Mouse (Mus musculus) cerebellum, postnatal 4 days (tissue): ENCODE results near the gene Uhrf2.

ENCODE experiments used
- DNase-seq, 2 experiments: peaks; one replicate each; pipeline ENCODE4 v3.0.0; 2022; ENCODE audit warnings: low spot score in 2 of 2, mixed read lengths in 1 of 2

Gene Uhrf2

DNA sequence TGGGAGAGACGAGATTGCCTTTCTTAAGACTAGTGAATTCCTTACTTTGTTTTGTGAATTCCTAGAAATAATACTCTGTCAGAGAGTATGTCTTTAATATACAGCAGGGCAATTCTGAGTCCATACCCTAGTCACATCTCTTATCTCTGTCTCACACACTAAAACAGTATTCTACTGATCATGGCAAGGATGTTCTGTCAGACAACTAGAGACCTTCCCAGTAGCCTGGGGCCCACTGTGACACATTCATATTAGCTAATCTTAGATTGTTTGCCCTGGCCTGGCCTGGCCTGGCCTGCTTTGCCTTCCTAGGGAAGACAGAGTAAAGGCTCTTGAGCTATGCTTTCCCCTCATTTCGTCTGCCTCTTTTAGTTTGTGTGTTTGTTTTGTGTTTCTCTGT, 20.3 kb downstream of the Uhrf2 start:
- no peak for DNase-seq

DNA sequence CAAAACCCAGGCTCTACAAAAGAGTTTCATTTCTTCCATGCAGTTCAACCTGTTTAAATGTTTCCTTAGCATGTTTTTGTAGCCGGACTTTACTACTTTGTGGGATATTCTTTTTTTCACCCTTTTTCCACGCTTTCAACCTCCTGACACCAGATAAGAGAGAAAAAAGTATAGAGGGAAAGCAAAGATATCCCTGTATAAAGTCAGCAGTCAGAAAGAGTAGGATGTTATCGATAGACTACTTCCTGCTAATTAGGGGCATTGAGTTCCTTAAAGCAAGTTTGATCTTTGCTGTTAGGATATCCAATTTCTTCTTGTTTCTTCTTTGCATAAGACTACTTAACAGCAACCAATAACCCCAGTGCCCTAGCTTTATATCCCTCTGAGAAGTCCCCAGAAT, 21.2 kb downstream of the Uhrf2 start:
- no peak for DNase-seq

DNA sequence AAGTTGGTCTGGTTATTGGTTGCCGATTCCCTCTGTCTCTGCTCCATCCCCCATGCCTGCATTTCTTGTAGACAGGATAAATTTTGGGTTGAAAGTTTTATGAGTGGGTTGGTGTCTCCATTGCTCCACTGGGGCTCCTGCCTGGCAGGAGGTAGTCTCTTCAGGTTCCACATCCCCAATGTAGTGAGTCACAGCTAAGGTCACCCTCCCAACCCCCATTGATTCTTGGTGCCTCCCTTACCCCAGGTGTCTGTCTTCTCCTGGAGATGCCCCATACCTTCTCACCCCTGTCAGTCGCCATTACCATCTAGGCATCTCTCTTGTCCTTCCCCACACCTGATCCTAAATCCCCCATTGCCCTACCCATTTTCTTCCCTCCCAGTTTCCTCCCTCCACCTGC, 23.9 kb downstream of the Uhrf2 start:
- no peak for DNase-seq

DNA sequence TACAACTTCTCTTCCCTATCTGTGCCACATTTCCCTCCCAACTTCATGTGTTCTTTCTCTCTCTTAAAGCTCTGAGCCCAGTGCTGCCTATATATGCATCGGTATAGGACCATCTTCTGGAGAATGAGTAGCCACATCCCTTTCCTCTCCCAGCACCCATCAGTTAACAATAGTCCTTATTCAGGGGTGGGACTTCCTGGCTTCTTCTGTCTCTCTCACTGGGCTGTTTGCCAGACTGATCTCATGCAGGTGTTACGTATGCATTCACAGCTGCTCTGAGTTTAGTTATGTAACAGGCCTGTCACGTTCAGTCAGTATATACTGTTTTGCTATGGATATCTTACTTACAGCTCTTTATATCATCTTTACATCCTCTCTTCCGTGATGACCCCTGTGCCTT, 35.5 kb downstream of the Uhrf2 start:
- no peak for DNase-seq

DNA sequence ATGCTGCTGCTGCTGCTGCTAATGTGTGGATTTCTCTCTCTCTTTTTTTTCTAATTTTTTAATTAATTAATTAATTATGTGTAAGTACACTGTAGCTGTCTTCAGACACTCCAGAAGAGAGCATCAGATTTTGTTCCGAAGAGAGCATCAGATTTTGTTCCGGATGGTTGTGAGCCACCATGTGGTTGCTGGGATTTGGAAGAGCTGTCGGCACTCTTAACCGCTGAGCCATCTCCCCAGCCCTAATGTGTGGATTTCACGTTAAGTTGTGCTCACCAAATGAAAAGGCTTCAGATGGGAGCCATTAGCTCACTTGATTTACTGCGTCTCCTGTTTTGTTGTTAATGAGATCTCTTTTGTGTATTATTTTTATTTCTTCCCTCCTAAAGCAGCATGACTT, 59.9 kb downstream of the Uhrf2 start:
- DNase-seq, result no peak

DNA sequence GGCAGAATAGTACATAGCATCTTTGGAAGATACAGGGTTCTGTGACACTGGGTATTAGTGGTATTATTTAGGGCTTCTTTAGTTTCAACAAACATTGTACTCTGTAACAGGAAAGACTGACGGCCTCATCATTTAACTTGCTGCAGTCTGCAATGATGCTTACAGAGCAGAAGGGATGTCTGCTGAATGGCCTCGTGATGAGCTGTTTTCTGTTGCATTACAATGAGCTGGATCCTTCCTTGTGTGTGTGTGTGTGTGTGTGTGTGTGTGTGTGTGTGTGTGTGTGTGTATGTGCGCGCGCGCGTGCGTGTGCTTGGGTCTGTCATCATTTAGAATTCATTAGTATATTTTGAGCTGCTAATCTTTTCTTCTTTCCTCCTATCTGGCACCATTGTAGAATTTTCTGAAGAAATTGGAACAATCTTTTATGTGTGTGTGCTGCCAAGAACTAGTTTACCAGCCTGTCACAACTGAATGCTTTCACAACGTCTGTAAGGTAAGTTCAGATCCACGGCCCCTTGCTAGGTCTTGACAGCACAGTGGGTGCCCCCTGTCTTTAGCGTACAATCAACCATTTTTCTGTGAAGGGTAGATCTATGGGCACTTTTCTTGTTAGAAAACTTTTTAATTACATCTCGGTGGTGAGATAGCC, 61.5 kb downstream of the Uhrf2 start:
- no peak for DNase-seq

DNA sequence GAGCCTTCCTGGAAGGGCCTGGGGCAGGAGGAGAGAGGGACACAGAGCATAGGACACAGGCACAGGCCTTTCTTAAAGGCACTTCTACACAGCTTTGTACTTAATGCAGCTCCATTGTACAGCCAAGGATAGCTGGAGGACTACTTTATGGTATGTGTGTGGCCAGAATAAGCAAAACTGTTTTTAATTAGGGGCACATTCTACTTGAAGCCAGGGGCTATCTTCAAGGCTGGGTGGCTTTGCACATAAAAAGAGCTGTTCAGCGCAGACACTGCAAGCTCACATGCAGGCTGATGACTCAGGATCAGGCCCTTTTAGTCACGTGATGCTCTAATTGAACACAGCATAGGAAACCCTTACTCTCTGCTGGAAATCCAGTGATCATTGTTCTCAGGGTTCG, 65.9 kb downstream of the Uhrf2 start:
- no peak for DNase-seq

DNA sequence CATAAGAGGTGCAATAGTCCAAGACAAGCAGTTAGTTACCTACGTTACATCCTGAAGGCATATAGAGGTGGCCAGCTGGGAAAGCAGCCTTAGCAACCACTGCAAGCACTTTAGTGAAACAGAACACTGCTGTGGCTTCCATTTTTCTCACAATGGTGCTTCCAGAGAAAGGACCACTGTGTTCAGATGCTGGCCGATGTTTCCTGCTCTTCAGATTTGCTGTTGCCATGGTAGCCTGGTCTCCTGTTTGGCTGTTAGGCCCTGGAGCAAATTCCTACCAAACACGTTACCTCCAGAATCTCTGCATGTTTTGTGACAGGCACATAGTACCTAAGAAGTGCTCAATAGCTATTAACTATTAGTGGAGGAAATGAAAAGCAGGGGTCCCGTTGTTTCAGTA, 66.7 kb downstream of the Uhrf2 start:
- DNase-seq, result no peak

DNA sequence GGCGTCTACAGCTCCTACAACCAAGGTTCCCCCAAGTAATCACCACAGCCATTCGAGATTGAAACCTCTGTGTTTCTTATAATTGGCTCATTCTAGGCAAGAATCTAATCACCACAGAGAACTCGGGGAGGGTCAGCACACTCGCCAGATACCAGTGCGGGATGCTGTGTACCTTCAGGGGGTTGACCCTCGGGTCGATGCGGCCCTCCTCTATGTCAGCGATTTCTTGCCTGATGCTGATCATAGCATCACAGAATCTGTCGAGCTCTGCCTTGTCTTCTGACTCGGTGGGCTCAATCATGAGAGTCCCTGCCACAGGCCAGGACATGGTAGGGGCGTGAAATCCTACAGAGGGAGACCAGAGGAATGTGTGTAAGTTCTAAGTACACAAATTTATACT, 70.3 kb downstream of the Uhrf2 start:
- no peak for DNase-seq

DNA sequence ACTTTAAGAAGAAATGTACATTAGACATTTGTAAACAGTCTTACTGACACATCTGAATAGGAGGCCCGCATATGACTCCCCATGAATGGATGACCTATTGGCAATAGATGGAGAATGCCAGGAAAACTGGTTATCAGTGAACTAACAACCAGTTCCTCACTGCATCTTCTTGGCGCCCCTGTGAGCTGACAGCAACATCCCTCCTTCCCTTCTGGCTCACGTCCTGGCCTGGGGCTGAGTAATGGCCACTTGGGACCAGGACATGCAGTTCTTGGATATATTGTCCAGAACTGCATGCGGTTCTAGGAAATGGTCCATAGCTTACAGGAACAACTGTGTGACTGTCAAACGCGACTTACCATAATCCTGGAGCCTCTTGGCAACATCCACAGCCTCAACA, 72.3 kb downstream of the Uhrf2 start:
- no peak for DNase-seq

DNA sequence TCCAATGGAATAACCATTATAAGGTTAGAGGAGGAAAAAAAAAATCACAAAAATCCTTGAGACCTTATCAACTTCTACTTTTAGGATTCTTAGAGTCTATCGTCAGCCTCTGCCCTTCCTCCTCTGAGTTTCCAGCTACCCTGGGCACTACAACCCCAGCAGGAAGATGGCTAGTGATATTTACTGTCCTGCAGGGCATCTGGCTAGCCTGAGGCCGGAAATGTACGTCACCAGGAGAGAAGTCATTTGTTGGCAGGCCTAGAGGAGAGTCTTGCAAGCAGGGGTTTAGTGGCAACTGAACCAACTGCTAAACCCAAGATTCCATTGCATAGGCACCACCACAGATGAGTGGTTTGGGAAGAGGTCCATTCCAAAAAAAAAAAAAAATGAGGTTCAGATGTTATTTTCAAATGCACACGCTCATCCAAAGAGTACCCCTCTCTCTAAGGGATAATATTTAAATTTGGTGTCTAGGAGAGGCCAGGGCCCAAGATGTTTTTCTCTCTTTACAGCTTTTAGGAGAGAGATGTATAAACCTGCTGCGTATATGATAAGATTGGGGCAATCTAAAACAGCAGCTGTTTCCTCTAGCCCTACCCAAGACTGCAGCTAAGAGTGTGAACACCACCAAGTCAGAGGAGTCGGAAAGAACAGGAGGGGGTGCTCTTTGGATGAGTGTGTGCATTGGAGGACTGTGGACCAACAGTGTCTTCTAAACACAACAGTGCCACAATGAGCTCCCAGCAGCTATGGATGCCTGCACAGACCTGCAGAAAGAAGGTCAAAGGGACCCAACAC, 74.9 kb downstream of the Uhrf2 start:
- no peak for DNase-seq

DNA sequence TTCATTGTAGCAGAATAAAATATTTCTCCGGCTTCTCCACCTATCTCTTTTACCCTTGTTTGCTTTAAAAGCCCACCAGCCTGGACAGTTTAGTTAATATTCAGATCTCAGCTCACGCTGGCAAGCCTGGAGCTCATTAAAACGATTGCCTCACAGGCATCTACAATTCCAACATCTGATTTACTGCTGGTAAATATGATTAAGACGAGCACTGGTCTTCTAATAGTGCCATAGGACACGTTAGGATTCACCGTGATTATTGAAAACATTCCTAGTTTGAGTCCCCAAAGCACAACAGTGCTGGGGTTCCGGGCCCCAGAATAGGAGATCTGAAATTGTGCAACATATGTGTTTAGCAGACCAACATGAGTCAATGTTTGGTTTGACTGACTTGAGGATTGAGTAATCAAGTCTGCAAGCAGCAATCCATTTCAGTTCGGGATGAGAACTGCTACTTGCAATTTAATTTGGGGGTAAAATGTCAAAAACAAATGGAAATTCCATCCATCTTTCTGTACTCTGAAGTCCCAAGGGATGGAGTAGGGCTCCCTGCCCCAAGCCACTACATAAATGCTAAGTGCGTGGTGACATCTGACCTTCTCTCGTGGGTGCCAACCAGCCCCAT, 77.0 kb downstream of the Uhrf2 start:
- DNase-seq, result no peak

DNA sequence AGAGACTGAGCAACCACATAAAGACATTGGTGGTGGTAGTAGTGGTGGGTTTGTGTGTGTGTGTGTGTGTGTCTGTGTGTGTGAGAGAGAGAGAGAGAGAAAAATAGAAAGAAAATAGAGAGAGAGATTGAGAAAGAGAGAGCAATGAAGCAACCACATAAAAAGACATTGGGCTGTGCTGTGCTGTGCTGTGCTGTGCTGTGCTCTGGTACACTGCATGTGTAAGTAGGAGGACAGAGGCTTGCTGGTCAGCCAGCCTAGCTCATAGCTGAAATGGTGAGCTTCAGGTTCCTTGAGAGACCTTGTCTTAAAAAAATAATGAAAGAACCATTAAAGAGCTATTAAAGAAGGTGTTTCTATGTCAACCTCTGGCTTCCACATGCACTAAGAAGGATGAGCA, 78.3 kb downstream of the Uhrf2 start:
- no peak for DNase-seq

DNA sequence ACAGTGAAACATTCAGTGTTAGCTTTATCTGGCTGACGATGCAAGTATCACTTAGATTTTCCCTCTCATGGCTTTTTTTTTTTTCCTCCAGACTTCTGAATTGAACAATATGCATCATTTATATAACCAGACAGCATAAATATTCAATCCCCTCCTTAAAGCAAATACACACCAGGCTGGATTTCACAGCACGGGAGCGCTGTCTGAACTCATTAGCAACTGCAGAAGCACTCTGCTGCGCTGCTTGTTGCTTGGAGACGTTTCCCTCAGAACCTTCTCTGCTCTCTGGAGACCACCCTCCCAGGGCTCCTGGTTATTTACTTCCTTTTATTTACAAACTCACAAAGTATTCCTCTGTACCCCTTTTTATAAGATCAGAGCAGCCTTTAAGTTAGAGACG, 78.8 kb downstream of the Uhrf2 start:
- DNase-seq, result no peak

DNA sequence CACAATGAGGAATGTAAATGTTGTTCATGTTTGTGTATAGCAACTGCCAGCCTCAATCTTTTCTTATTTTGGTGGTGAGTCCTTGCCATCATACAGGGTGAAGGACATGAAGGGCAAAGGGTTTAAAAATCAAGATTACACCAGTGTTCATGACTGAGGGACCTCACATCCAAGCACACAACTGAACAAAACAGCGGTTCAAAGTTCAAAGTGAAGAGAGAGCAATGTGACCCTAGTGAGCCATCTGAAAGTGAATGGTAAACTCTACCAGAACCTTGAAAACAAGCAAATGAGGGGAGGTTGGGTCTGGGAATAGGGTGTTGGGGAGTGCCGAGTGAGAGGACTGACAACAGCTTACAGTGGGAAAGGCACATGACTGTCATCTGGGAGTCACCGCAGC, 81.1 kb downstream of the Uhrf2 start:
- DNase-seq, result no peak

DNA sequence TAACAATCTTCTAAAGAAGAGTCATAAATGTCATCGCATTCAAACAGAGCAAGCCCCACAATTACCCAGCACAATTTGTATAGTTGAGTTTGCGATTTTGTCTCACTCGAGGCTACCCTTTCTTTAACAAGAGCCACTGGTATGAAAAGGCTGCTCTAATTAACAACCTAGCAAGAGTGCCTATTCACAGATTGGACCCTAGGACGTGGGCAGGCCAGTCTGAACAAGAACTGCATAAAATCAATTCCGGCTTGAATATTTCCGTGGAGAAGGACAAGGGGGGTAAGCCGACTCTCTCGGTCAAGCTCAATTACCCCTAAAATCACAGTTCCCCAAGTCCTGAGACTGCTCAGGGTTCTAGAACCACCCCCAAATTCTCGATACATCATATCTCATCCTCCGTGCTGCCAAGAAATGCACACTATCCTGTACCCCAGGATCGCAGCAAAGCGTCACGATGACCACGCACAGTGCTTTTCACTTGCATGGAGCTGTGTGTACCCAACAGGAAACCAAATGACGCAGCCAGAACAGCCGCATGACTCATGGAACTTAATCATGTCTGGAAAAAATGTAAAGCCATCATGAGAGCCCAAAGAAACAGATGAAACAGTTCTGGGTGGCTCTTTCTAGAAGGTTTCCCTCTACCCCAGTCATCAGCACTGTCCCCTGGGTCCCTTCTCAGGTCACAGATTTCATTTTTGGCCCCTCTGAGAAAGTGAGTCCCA, 82.8 kb downstream of the Uhrf2 start:
- DNase-seq, result no peak

DNA sequence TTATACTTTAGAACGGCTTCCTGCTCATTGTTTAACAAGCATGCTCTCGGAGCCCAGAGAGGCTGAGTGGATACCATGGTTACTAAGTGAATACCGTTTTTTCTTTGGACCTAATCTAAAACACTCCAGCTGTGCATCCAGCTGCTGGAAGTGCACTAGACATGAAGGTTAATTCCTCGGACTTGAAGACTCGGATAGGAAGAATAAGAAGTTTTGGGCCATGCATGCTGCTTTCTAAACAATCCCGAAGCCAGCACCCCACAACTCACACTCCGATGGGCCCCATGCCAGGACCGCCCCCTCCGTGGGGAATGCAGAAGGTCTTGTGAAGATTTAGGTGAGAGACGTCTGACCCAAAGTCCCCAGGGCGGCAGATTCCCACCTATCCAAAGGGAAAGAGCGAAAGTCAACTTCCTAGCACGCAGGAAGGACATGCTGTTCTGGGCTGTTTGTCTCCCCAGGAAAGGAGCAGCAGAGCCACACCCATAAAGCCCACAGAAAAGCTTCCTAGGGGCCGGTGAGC, 84.7 kb downstream of the Uhrf2 start:
- DNase-seq, result no peak

DNA sequence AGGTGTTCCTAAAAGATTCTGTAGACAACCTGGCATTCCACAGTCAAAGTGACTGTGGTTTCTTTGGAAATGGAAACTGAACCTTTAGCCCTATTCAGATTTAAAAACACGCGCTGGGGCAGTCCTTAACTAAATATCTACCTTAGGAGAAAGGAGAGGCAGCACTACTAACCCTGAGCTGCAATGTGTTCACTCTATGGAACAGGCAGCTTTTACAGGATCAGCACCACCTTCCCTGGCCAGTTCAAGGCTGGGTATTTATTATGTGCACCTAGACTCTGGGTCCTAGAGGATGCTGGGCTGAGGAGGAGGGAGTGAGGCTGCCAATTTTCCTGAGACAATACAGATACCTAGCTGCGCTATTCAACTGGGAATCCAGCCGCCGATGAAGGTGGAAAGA, 85.3 kb downstream of the Uhrf2 start:
- no peak for DNase-seq

DNA sequence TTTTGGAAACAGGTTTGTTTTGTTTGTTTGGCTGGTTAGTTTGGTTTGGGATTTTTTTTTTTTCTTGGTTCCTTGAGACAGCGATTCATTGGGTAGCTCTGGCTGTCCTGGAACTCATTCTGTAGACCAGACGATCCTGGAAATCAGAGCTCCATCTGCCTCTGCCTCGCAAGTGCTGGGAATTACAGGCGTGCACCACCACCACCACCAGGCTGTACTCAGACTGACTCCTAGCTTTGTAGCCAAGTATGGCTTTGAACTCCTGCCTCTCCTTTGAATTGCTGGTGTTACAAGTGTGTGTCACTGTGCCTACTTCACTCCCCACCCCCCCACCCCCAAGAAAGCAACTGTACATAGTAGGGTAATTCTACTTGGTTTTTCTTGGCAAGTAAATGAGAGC, 86.9 kb downstream of the Uhrf2 start:
- DNase-seq, result no peak

DNA sequence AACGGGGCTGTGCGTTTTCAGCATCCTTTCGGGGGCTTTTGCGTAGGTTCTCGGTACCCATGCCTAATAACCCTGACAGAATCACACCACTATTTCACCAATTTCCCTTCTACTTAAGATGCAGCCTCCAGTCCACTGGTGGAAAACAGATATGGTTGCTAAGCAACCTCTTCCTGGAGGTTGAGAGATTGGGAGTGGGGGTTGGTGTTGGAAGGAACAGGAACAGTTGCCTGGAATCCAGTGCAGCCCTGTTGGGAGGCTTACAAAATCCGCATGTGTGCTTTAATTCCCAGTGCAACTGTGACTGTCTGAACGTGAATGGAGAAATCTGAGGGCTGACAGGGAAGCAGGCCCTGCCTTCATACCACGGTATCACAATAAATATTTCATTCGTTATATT, 87.5 kb downstream of the Uhrf2 start:
- DNase-seq, result no peak

DNA sequence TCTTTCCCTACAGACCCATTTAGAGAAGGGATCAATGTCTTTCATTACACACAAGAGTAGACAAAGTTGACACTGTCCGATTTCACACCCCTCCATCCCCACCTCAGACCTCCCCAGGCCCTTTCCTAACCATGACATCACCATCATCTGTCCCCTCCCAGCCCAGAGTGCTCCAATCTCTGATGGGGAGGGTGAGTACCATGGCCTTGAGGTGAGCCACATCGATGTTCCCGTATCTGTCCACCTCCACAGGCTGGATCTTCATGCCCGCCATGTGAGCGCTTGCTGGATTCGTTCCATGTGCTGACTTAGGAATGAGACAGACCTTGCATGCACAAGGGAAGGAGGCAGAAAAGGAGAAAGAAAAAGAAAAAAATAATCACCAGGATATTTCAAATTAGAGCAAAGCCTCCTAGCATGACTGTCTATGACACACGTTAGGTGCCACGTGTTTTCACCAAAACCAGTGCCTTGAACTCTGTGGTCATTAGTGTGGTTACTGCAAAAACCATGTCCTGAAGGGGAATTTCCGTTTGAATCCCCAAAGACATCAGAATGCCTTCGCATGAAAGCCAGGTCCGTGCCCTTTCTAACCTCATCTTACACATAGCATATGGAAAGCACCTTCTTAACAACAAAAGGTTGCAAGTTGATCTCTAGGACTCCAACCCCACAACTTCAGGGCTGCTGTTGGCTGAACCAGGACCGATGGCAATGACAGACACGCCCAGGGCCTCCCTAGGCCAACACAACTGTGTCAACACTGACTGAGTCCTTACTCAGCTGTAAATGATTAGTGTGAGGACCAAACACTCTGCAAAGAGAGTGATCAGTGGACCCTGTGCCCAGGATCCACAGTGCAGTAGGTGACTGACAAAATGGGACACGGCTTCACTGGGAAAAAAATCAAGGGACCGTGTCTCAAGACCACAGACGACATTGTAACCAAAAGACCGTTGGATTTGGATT, 88.3 kb downstream of the Uhrf2 start:
- DNase-seq, result no peak
